Mouse (Mus musculus): ENCODE measurements at regions not wholly inside any gene's neighbourhood (a gene's known extent, or its start where the extent isn't known, plus 50 kb on each side); places are given as distances from the start of the nearest gene placed in this dataset.

DNA sequence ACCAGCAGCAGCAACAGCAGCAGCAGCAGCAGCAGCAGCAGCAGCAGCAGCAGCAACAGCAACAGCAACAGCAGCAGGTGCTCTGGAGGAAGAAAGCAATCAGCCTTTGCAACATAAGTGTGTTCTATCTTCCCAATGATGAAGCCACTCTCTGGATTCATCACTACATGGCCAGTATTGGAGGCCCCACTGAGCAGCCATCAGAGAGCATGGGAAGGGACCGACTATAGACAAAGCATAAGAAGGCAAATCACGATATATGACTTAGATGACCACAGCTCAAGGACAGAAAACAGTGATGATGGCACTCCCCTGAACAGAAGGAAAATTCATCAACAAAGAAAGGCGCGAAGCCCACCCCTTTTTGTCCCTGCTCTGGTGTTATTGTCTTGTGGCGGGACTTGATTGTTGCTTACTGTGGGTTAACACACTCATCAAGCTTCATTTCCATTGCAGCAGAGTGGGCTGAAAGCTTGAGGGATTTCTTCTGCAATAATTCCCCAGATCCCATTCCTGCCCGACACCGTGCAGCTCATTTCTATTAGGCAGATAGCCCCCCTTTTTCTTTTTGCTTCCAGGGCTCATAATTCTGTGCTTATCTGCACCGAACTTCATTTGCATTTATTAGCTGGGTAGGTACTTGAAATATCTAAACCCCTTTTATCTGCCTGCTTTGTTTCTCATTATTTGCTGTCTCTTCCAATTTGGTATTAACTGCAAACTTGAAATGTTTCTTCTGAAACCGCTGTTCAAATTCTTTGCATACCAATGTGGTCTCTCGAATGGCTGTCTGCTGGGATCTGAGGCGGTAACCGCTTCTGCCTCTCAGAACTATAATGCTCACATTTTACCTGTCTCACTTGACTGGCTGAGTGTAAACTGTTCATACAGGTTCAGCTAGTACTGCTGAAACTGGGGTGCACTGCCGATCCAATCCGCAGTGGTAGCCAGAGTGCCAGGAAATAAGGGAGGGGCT, 296.5 kb downstream of the Hace1 start:
- no peak for TF ChIP-seq CTCF (IDR thresholded peaks at IDR 0.05; ENCODE audit: extremely low read depth, insufficient read depth, low read length)
- TF ChIP-seq POLR2A (IDR thresholded peaks at IDR 0.05; ENCODE audit: extremely low read depth, insufficient read depth, low read length) = no peak
